Mouse (Mus musculus): ENCODE data around the gene Arl5c. TPM values are rescaled to one million over a fixed set of nuclear protein-coding genes. Genes with fewer than 3 reads are reported as not detected.

The Arl5c gene
- polyA plus RNA-seq, 1 experiment from 2014 or later, result 13.2 TPM

Small RNAs within 50 kb of the gene (microRNA-seq; reads per million reads assigned to microRNA genes)
- gene Gm22461, result not detected
- not detected for gene Gm27597

Other genes starting within 250 kb of the Arl5c start
- 10.7 and 12.5 TPM in 2 replicates for gene Cwc25, start 229.6 kb downstream of the Arl5c start, polyA plus RNA-seq (2015; fragmentation: Nextera tagmentation; extraction: Ambion mirVana)
- gene 1700001P01Rik, start 220.3 kb downstream of the Arl5c start, polyA plus RNA-seq (2015; fragmentation: Nextera tagmentation; extraction: Ambion mirVana), result 0.25 and 0.41 TPM in 2 replicates
- gene Rpl23, start 213.7 kb downstream of the Arl5c start, polyA plus RNA-seq (2015; fragmentation: Nextera tagmentation; extraction: Ambion mirVana), result 299 and 310 TPM in 2 replicates
- gene Lasp1, start 197.2 kb downstream of the Arl5c start, polyA plus RNA-seq (2015; fragmentation: Nextera tagmentation; extraction: Ambion mirVana), result 52.9 and 59.0 TPM in 2 replicates
- 2.5 and 3.2 TPM in 2 replicates for gene B230217C12Rik, start 155.4 kb downstream of the Arl5c start, polyA plus RNA-seq (2015; fragmentation: Nextera tagmentation; extraction: Ambion mirVana)
- 0.65 and 0.97 TPM in 2 replicates for gene Fbxo47, start 112.0 kb downstream of the Arl5c start, polyA plus RNA-seq (2015; fragmentation: Nextera tagmentation; extraction: Ambion mirVana)
- gene Plxdc1, start 9.7 kb downstream of the Arl5c start, polyA plus RNA-seq (2015; fragmentation: Nextera tagmentation; extraction: Ambion mirVana), result 1.8 and 2.6 TPM in 2 replicates
- 6.3 and 6.7 TPM in 2 replicates for gene Cacnb1, start 26.9 kb upstream of the Arl5c start, polyA plus RNA-seq (2015; fragmentation: Nextera tagmentation; extraction: Ambion mirVana)
- gene Rpl19, start 30.5 kb upstream of the Arl5c start, polyA plus RNA-seq (2015; fragmentation: Nextera tagmentation; extraction: Ambion mirVana), result 596 and 670 TPM in 2 replicates
- 0.62 and 0.75 TPM in 2 replicates for gene Stac2, start 57.3 kb upstream of the Arl5c start, polyA plus RNA-seq (2015; fragmentation: Nextera tagmentation; extraction: Ambion mirVana)
- 14.9 and 15.9 TPM in 2 replicates for gene Fbxl20, start 154.2 kb upstream of the Arl5c start, polyA plus RNA-seq (2015; fragmentation: Nextera tagmentation; extraction: Ambion mirVana)
- gene Med1, start 197.1 kb upstream of the Arl5c start, polyA plus RNA-seq (2015; fragmentation: Nextera tagmentation; extraction: Ambion mirVana), result 45.7 and 49.2 TPM in 2 replicates
- gene Cdk12, start 206.9 kb upstream of the Arl5c start, polyA plus RNA-seq (2015; fragmentation: Nextera tagmentation; extraction: Ambion mirVana), result 6.2 and 6.4 TPM in 2 replicates

Measured in heart, embryonic 16.5 days (tissue).